Mouse (Mus musculus): Measurements from ENCODE around the gene Accs. TPM values are rescaled to one million over a fixed set of nuclear protein-coding genes. Genes with fewer than 3 reads are reported as not detected.

Accs gene
- 7.1 and 8.7 TPM in 2 replicates for polyA plus RNA-seq (2016; fragmentation: Nextera tagmentation; extraction: Ambion mirVana)

GRCm38 (mm10) chr2:93849505-93850089 lies at the start of gene Accs:
Gene Accs, minus strand, starts transcription at chr2:93849943.
- peak; percentile 80 for ATAC-seq (ENCODE audit: low FRiP score, low read depth)
- under 1% methylated on average over 28 of the region's 28 CpGs for WGBS

DNA sequence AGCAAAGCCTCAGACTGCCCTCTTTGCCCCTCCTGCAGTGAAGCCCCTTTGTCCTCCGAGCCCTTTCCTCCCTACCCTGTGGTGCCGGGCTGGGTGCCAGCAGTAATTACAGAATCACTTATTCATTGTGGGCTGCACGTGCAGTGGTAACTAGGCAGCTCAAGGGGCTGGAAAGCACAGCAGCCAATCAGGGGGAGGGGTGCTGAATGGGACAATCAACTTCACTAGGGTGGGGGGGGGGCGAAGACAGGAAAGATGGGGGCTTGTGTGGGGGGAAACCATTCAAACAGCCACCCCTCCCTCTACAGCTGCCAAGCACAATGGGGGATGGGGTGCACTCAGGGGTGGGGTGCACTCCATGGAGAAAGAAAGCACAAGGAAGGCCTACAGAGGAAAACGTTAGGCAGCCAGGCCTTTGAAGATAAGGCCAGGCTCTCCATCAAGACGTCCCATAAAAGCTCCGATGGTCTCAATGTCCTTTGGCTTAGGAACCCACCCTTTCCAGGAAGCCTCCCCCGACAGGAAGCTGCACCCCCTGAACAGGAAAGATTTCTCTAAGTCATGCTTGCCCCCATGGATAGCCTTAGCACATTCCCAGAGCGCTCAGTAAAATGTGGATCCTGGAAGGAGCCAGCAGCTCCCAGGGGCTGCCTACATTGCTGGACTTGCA lies 42.0 kb upstream of the Accs start:
- Histone ChIP-seq H3K27me3 (replicated peaks) (no peaks in the 10 kb centered on the region), H3K36me3 (no peaks in the 10 kb centered on the region), H3K9me3 (no peaks in the 10 kb centered on the region), H3K9ac (no peak overlapping the region), H3K4me3 (no peak overlapping the region), H3K4me2 (replicated peaks) (peak overlapping the region; percentile 19), H3K4me1 (peaks cover 26% of the 10 kb centered on the region), H3K27ac (0 out of 2 replicates have a peak overlapping the region, but pooled peaks have one; percentile 46)
- WGBS: 10% methylated on average over 9 of the region's 9 CpGs
- peak; percentile 96 for ATAC-seq (ENCODE audit: low FRiP score, low read depth)

More at GRCm38 (mm10) chr2:93849505-93850089, at the start of gene Accs:
- Histone ChIP-seq H3K4me1 (peaks cover 17% of the 10 kb centered on the region), H3K9ac (peak within 1 kb of the TSS; percentile 83), H3K27ac (peak within 1 kb of the TSS; percentile 46; the same call in 1 of the 2 replicates), H3K36me3 (peaks cover 4% of the 10 kb centered on the region), H3K9me3 (no peaks in the 10 kb centered on the region), H3K27me3 (replicated peaks) (no peaks in the 10 kb centered on the region), H3K4me3 (peak within 1 kb of the TSS; percentile 56), H3K4me2 (replicated peaks) (peak within 1 kb of the TSS; percentile 73)

GRCm38 (mm10) chr2:93890143-93890542 lies 40.4 kb upstream of the Accs start:
- ATAC-seq (ENCODE audit: low FRiP score, low read depth): no peak
- Histone ChIP-seq H3K36me3 (no peaks in the 10 kb centered on the region), H3K27me3 (replicated peaks) (no peaks in the 10 kb centered on the region), H3K9ac (no peak overlapping the region), H3K27ac (no peak overlapping the region), H3K4me1 (peaks cover 26% of the 10 kb centered on the region), H3K9me3 (no peaks in the 10 kb centered on the region), H3K4me3 (no peak overlapping the region), H3K4me2 (replicated peaks) (no peak overlapping the region)
- 82% methylated on average over 8 of the region's 8 CpGs for WGBS

DNA sequence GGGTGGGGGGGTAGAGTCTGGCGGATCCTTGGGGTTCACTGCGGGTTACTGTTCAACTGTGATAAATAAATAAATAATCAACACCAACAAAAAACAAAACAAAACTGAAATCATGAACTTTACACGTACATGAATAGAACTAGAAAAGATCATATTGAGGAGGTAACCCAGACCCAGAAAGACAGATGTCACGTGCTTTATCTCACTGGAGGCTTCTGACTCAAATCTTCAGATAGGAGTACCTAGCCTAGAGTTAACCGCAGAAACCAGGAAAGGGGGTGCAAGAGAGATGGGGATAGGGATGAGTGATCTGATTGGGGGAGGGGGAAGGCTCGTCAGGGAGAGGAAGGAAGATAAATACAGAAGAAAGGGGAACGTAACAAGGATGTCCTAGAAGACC lies 39.3 kb upstream of the Accs start:
- Histone ChIP-seq H3K4me1 (peaks cover 26% of the 10 kb centered on the region), H3K4me2 (replicated peaks) (no peak overlapping the region), H3K9me3 (no peaks in the 10 kb centered on the region), H3K27ac (no peak overlapping the region), H3K36me3 (no peaks in the 10 kb centered on the region), H3K27me3 (replicated peaks) (no peaks in the 10 kb centered on the region), H3K4me3 (no peak overlapping the region), H3K9ac (no peak overlapping the region)
- WGBS: 89% methylated on average over 7 of the region's 7 CpGs
- no peak for ATAC-seq (ENCODE audit: low FRiP score, low read depth)

GRCm38 (mm10) chr2:93888366-93888765 lies 38.6 kb upstream of the Accs start:
- no peak for ATAC-seq (ENCODE audit: low FRiP score, low read depth)
- Histone ChIP-seq H3K4me3 (no peak overlapping the region), H3K4me1 (peaks cover 26% of the 10 kb centered on the region), H3K36me3 (no peaks in the 10 kb centered on the region), H3K9ac (no peak overlapping the region), H3K4me2 (replicated peaks) (no peak overlapping the region), H3K27ac (no peak overlapping the region), H3K27me3 (replicated peaks) (no peaks in the 10 kb centered on the region), H3K9me3 (no peaks in the 10 kb centered on the region)
- WGBS: 89% methylated on average over 6 of the region's 6 CpGs

DNA sequence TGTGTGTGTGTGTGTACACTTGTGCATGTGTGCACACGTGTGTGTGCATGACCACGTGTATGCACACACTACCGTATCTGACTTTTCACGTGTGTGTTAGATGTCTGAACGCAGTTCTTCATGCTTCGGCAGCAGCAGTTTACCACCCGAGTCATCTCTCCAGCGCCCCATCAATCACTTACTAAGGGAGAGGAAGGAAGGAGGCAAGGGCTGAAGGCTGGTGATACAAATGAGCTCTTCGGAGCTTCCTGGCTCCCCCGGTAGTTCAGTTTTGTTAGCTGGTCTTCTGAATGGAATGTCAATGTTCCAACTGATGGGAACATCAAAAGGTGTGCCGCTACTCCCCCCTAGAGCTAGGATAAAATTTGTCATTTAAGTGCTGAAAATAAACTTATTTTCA lies 37.5 kb upstream of the Accs start:
- 74% methylated on average over 11 of the region's 11 CpGs for WGBS
- H3K27me3 ChIP-seq (replicated peaks): no peaks in the 10 kb centered on the region
- H3K36me3 ChIP-seq: no peaks in the 10 kb centered on the region
- H3K4me3 ChIP-seq: no peak overlapping the region
- peaks cover 22% of the 10 kb centered on the region for H3K4me1 ChIP-seq
- no peak for ATAC-seq (ENCODE audit: low FRiP score, low read depth)
- H3K9me3 ChIP-seq: no peaks in the 10 kb centered on the region
- no peak overlapping the region for H3K9ac ChIP-seq
- H3K27ac ChIP-seq: no peak overlapping the region
- H3K4me2 ChIP-seq (replicated peaks): no peak overlapping the region

- H3K27me3 ChIP-seq (replicated peaks): no peaks in the 10 kb centered on the region
- H3K4me1 ChIP-seq: peaks cover 11% of the 10 kb centered on the region
- no peak overlapping the region for H3K4me2 ChIP-seq (replicated peaks)
- no peak for ATAC-seq (ENCODE audit: low FRiP score, low read depth)
- no peak overlapping the region for H3K9ac ChIP-seq
- WGBS: 72% methylated on average over 10 of the region's 10 CpGs
- H3K36me3 ChIP-seq: no peaks in the 10 kb centered on the region
- no peaks in the 10 kb centered on the region for H3K9me3 ChIP-seq
- no peak overlapping the region for H3K4me3 ChIP-seq
- H3K27ac ChIP-seq: no peak overlapping the region
Measured at GRCm38 (mm10) chr2:93886013-93886794, 36.5 kb upstream of the Accs start.

GRCm38 (mm10) chr2:93883066-93883465 lies 33.3 kb upstream of the Accs start:
- ATAC-seq (ENCODE audit: low FRiP score, low read depth): no peak
- 58% methylated on average over 5 of the region's 5 CpGs for WGBS
- H3K4me3 ChIP-seq: no peak overlapping the region
- H3K4me2 ChIP-seq (replicated peaks): no peak overlapping the region
- H3K27ac ChIP-seq: no peak overlapping the region
- H3K27me3 ChIP-seq (replicated peaks): no peaks in the 10 kb centered on the region
- no peaks in the 10 kb centered on the region for H3K4me1 ChIP-seq
- H3K36me3 ChIP-seq: no peaks in the 10 kb centered on the region
- H3K9me3 ChIP-seq: no peaks in the 10 kb centered on the region
- H3K9ac ChIP-seq: no peak overlapping the region

DNA sequence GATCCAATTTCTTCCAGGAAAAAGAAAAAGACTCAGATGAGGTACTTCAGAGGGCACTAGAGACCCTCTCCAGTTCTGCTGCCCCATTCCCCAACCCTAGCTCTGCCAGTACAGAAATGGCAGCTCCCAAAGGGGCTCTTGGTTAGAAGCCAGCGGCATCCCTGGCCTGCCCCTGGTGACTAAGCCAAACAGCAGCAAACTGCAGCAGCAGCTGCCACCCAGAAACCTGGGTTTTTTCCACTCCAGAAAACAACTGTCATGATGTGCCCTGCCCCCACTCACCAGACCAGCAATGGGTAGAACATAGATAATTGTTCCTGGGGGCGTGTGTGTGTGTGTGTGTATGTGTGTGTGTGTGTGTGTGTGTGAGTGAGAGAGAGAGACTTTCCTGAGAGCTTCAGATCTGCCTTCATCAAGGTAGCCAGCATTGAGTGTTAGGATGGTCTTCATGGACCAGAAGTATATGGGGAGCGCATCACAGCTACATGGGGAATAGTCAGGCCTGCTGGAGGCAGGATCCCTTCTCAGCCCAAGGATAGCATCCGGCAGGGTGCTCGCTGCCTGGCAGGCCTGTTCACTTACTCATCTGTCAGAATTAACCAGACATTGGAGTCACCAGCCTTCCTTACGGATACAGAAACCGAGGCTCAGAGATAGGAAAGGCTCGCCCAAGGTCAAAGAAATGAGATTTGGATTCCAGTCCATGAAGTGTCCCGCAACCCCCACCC lies 32.1 kb upstream of the Accs start:
- H3K9me3 ChIP-seq: no peaks in the 10 kb centered on the region
- H3K4me1 ChIP-seq: no peaks in the 10 kb centered on the region
- 87% methylated on average over 9 of the region's 9 CpGs for WGBS
- no peak overlapping the region for H3K4me3 ChIP-seq
- no peak overlapping the region for H3K9ac ChIP-seq
- no peak overlapping the region for H3K4me2 ChIP-seq (replicated peaks)
- no peaks in the 10 kb centered on the region for H3K36me3 ChIP-seq
- H3K27me3 ChIP-seq (replicated peaks): no peaks in the 10 kb centered on the region
- H3K27ac ChIP-seq: no peak overlapping the region
- no peak for ATAC-seq (ENCODE audit: low FRiP score, low read depth)

DNA sequence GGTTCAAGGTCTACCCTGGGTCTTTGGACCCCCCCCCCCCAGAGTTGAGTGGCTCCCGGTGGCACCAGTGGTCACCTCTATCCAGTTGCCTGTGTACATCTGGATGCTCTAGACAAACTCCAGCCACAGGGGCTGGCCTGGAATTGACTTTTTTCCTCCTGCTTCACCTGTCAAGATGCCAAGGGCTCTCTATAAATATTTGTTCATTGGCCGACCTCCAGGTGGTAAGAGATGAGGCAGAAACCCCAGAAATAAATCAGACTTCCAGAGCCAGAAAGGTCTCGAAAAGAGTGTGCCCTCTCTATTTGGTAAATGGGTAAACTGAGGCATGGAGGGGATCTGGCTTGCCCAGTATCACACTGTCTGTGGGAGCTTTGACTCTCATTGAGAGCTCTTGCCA lies 31.2 kb upstream of the Accs start:
- 84% methylated on average over 3 of the region's 3 CpGs for WGBS

DNA sequence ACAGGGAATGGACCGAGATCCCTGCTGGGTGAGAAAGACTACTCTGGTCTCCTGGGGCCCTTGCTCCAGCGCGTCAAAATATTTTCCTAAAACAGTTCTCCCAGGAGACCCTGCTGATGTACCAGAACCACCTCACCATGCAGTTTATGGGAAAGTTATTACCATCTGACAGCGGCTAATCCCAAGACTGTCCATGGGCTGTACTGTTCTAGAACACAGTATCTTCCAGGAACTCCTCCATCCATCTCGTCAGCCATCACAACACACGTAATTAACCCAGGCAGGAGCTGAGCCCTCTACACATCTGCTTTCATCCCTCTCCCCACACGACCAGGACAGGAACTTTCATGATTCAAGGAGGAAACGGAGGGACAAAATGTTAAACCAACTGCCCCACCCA lies 30.7 kb upstream of the Accs start:
- Histone ChIP-seq H3K4me3 (no peak overlapping the region), H3K9ac (no peak overlapping the region), H3K4me2 (replicated peaks) (no peak overlapping the region), H3K9me3 (no peaks in the 10 kb centered on the region), H3K27ac (no peak overlapping the region), H3K36me3 (no peaks in the 10 kb centered on the region), H3K27me3 (replicated peaks) (no peaks in the 10 kb centered on the region), H3K4me1 (no peaks in the 10 kb centered on the region)
- WGBS: 75% methylated on average over 8 of the region's 8 CpGs
- no peak for ATAC-seq (ENCODE audit: low FRiP score, low read depth)

More for the DNA sequence above, 31.2 kb upstream of the Accs start:
- Histone ChIP-seq H3K27me3 (replicated peaks) (no peaks in the 10 kb centered on the region), H3K9ac (no peak overlapping the region), H3K4me3 (no peak overlapping the region), H3K9me3 (no peaks in the 10 kb centered on the region), H3K4me1 (no peaks in the 10 kb centered on the region), H3K27ac (no peak overlapping the region), H3K36me3 (no peaks in the 10 kb centered on the region), H3K4me2 (replicated peaks) (no peak overlapping the region)
- no peak for ATAC-seq (ENCODE audit: low FRiP score, low read depth)

- no peaks in the 10 kb centered on the region for H3K36me3 ChIP-seq
- H3K4me3 ChIP-seq: no peak overlapping the region
- peaks cover 14% of the 10 kb centered on the region for H3K4me1 ChIP-seq
- no peak overlapping the region for H3K4me2 ChIP-seq (replicated peaks)
- no peaks in the 10 kb centered on the region for H3K9me3 ChIP-seq
- H3K9ac ChIP-seq: no peak overlapping the region
- no peak overlapping the region for H3K27ac ChIP-seq
- no peaks in the 10 kb centered on the region for H3K27me3 ChIP-seq (replicated peaks)
- 75% methylated on average over 5 of the region's 5 CpGs for WGBS
- no peak for ATAC-seq (ENCODE audit: low FRiP score, low read depth)
Measured at GRCm38 (mm10) chr2:93877005-93877404, 27.3 kb upstream of the Accs start.

Data from neural tube, embryonic 12.5 days (tissue).